Mouse (Mus musculus) layer of hippocampus, adult 9-10 months (tissue): ENCODE measurements around the gene Gon7.

ENCODE experiments used
- DNase-seq: peaks from one replicate; pipeline ENCODE4 v3.0.0; 2022; ENCODE audit warnings: low spot score

Gene Gon7

DNA sequence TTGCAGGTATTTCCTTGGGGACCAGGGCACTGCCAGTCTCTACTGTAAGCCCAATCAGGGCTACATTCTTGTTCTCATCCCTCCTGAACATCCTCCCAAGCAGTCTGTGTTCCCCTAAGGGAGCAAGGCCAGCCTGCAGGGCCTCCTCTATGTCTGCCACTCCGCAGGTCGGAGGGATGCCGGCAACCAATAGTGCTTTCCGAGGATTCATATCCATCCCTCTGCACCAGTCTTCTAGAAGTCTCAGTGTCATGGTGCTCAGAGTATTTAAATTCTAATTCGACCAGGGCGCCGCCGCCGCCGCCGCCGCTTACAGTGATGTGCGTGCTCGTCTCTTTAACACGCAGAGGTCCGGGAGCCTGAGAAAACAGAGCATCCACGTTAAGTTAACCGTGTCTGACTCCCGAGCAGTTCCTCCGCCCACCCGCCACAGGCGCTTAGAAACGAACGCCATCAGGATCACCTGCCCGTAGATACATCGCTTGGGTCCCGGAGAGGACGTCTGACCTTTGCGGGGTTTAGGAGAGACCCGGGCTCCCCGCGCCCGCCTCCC lies 14.5 kb downstream of the Gon7 start:
- DNase-seq: no peak

DNA sequence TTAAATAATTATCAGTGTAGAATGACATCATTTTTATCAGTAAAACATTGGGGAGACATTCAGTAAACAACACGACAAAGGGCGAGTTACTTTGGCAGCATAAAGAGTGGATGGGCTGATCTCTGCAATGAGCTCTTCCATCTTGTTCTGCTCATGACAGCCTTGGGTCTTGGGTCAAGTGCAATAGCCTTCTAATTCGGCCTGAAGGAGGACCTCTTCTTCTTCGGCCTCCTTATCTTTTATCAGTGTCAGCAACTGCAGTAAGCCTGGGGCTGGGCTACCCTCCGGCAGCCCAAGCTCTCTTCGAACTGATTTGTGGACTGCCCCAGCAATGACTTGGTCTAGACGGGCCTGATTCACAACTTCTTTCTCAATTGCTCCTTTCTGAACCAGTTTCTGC lies 15.5 kb downstream of the Gon7 start:
- DNase-seq: no peak

DNA sequence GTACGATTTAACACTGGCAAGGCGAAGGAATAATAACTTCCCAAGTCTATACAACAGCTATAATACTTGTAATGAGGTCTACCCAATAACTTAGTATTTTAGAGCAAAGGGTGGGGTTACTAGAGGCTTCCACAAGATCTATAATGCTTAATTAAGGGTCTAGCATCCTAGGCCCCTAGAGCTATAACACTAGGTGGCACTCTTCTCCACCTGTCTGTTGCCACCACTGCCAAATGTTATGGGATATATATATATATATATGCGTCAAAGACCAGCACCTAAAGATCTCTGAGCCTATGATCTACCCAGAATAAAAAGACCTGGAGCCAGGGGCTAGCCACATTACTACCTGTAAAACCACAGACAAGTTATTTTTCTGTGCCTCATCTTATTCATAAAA lies 17.3 kb downstream of the Gon7 start:
- no peak for DNase-seq

DNA sequence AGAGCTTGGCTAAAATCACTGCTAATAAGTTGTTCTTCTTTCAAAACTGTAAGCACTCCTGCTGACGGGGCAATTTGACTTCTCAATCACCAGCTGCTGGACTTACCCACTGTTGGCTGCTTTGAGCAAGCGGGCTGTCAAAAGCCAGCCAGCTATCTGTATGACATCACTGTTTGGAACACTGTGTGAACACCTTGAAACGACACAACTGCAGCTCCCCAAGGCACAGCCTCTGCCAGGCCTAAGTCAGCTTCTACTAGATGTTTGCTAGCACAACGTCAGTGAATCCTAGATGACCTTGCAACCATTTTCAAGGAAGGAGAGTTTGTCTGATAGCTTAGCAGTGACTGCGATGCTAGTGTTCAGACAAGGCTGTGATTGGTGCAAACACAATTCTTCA lies 18.5 kb downstream of the Gon7 start:
- no peak for DNase-seq

DNA sequence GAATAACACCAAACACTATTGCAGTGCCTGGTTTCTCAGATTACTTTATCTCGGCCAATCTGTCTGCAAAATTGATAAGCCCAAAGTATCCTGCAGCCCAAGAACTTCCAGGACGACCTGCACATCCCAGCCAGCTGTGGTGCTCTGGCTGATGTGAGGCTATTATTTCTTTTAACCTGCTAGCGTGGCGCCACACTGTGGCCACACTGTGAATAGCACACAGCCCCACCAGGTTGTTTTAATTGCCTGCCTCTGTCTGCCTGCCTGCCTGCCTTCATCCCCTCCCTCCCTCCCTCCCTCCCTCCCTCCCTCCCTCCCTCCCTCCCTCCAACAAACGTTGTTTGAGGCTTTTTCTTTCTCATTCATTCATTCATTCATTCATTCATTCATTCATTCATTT lies 24.2 kb downstream of the Gon7 start:
- no peak for DNase-seq

DNA sequence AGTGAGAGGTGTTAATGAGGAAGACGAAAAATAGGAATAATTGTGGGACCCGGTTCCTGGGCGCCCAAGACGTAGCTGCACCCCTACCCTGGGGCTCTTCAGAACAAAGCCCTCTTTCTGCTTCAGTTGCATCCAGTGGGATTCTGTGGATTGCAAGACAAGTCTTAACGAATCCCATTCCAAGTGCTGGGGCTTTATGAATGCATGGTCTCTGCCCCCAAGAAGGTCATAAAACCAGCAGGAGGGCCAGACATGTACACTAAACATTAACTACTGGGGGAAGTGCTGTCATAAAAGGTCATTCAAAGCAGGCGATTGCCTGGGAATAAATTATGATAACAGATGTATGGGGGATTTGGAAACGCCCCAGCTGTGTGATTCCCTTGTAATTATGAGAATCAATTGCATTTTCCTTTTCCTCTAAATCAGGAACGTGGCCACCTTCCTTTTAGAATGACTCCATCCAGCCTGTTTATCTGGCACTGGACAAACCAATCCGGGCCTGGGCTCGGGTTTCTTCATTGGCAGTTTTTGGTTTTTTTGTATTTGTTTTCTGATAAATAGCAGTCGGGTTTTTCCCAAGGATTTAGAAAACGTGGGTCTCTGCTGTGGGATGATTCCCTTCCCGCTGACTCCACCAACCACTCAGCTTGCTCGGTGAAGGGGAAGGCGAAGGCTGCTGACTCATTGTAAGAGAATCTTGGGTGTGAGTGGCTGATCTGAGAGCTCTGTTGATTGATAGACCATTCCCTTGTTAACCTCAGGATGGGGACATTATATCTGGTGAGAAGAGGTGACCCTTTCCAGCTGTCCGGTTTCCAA lies 26.6 kb downstream of the Gon7 start:
- DNase-seq: no peak

DNA sequence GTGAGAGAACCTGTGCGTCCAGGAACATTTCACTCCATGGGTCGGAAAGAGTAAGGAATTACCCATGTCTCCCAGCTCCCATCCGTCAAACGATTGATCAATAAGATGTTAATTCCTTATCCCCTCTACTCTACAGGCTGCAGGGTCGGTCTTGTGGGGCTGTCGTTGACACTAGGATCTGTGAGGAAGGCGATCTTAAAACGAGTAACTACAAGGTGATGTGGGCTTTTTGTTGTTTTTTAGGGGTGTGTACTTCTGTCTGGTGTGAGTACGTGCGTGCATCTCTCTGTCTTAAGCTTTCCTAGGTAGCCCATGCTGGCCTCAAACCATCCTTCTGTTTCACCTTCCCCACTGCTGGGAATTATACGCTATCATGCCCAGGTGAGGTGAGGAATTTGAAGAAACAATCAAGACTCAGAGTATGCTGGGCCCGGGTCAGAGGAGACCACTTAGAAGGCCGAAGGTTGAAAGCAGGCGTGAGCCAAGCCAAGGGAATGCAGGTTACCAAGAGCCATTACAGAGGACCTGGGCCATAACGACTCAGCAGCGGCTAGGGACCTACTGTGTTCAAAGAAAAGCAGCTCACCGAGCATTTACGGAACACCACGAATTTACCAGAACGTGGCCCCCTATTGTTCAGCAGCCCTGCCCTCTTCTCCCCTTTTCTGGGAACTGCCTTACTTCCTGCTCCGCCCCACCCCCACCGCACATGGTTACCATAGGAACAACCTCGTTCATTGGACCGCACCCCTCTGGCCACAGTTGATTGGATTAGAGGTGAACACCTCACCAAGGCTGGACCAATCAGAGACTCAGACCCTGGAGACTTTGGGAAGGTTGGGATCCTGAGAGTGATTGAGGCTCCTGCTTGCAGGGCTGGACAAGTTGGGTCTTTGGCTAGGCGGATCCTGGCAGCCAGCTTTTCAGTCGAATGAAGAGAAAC lies 27.5 kb downstream of the Gon7 start:
- no peak for DNase-seq

DNA sequence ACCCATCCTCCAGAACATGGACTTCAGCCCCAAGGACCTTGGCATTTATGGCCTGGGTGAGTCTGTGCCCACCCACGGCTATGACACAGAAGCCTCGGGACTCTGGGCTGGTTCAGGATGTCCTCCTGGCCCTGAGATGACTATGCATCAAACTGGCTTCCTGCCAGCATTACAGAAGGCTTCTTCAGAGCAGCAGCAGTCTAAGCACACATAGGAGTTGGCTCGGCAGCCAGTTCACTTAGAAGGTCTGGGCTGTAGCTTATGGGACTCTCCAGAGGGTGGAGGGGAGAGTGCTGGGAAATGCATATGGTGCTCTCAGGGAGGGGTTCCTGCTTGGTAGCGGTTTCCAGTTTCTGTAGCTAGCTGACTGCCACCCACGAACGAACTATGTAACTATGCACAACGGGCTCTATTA lies 31.8 kb downstream of the Gon7 start:
- no peak for DNase-seq

DNA sequence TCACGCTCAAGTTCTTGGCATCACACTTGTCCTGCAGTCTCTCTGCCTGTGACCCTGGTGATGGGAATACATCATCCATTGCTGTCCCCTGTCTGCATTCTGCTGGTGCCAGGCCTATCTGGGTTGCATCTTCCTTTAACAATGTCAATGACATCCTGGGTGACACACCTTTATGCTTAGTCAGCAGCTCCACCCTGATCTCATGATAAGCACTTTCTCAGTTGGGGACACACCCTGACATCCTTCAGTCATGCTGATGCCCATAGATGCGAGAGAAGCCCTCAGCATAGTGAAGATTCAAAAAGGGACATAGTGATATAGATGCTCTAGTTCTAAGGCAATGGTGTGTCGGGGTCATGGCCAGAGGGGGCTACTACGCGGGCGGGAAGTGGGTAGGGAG lies 32.5 kb downstream of the Gon7 start:
- DNase-seq: no peak

DNA sequence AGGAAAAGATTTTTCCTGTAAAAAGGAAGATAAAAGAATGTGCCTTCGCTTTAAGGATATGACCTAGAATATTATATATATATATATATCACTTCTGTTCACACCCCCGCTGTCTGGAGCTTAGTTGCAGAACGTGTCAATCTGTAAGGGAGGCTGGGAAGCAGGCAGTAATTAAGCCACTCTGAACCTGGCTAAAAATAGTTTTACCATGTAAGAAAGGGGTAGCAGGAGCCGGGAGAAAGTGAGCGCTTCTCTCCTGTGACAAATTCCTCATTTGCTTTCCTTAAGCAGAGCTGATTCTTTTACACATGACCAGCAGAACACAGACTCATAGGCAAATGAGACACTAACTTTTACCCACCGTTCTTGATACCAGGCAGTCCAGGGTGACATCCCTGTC lies 33.7 kb downstream of the Gon7 start:
- DNase-seq: no peak

DNA sequence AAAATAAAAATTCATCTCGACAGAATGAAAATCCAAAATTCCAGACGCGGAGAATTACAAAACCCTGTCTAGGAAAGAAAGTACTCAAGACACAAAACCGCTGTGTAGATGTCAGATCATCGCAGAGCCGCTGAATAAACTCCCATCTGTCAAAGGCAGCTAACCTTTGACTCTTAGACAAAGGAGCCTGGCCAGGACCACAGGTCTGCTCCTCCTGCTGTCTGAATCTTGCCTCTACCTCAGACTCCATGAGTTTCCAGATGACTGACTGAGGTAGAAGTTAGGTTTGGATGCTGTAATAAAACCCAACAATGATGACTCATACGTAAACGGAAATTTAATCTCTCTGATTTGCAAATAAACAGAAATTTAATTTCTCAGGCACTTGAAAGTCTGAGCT lies 34.6 kb downstream of the Gon7 start:
- no peak for DNase-seq

DNA sequence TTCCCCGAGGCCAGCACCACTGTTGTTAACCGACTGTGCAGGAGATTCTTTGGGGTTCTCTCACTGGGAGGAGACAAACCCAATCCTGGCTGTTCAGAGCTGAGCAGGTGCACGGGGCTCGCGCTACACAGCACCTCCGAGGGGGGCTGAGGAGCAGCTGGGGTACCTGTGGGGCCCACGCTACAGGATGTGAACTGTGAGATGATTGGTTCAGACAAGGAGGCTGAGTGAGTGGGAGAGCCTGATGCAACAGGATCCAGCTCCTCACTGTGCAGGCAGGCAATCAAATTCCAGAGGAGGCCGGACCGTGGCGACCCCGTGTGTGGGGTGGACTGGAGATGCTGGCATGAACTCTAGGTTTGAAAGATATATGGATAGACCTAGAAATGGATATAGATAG lies 35.2 kb downstream of the Gon7 start:
- DNase-seq: no peak

DNA sequence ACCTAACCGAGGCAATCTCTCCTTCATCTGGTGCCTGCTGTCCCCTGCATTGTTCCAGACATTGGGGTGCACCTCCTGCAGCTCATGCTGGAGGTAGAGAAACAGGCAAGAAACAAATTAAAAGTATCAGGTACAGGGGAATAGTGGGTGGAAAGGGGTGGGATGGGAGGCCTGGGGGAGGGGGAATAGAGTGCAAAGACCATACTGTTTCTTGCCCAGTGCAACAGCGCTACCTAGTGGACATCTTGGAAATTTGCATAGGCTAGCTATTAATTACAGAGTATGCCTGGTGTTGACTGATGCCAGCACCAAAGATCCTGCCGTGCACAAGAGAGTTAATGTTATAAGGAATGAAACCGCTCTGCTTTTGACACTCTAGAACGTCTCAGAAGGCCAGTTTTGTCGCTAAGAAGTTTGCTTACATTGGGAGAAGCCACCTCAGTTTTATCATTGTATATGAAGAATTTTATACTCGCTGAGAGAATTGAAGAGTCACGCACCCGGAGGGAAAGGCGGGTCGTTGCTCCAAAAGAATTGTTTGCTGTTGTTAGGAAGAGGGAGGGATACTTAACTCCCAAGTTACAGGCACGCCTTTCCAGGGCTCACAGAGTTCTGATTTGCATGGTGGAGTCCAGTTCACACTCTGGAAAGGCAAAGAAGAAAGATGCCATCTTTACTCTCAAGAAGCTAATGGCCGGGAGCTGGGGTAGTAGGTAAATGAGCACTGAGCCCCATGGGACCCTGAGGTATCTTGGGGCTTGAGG lies 37.9 kb downstream of the Gon7 start:
- DNase-seq: no peak

DNA sequence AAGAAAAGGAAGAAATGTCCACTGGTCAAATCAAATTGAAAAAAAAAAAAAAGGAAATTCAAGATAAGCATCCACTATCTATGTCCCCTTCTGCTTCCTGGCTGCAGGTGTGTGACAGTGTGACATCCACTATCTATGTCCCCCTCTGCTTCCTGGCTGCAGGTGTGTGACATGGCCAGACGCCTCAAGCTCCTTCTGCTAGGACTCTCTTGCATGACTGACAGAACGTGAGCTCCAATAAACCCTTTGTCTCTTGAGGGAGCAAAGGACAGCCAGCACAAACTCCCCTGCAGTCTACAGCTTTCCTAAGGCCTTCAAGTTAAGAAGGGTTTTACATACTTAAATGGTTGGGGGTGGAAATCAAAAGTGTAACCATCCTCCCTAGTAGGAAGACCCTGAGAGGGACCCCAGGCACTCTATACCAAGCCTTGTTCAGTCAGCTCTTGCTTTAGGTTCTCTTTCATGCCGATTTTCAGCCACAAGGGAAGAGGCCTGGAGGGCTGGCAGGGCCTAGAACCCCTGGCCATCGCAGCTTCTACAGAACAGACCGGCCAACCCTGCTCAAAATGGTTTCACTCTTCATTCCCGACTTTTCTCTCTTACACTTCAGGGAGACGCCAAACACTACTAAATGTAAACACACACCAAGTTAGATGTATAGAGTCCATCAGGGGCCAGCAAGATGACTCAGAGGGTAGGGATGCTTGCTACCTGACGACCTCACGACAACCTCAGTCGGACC lies 42.8 kb downstream of the Gon7 start:
- no peak for DNase-seq

DNA sequence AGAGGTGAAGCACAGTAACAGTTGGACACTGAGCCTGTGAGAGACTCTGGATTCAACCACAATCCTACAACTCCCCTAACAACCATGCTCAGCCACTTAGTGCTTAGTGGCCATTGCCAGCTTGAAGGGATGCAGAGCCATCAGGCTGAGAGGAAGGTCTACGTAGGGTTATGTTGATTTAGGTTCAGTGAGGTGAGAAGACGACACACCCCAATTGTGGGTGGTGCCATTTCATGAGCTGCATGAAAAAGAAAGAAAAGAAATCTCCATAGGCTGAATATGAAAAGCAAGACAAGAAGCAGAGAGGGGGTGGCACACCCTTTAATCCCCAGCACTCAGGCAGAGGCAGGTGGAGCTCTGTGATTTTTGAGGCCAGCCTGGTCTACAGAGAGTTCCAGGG lies 43.5 kb downstream of the Gon7 start:
- DNase-seq: no peak

DNA sequence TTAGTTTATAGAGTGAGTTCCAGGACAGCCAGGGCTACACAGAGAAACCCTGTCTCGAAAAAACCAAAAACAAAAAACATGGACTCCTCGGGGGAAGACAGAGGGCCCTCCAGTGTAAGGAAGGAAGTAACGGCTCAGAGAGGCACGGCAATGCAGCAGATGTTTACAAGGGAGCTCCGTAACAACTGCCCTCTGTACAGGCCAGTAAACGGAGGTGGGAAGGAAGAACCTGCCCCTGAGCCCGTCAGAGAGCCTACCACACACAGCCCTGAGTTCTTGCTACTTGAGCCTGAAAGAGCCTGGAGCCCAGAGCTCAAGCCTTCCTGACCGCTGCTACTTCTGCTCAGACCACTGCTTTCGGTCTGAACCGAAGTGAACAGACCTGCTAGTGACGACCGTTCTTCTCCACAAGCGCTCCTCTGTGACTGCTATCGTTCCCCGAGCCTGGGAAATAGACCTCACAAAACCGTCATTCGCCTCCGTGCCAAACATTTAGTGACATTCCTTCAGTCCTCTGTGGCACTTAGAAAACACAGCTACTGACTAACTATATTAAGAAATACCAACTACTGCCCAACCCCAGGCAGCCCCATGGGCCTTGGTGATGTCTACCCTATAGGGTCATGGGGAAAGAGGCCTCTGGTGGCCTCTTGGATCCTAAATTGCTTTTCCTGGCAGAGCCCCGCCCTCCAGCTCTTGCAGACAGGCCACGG lies 44.3 kb downstream of the Gon7 start:
- DNase-seq: no peak

DNA sequence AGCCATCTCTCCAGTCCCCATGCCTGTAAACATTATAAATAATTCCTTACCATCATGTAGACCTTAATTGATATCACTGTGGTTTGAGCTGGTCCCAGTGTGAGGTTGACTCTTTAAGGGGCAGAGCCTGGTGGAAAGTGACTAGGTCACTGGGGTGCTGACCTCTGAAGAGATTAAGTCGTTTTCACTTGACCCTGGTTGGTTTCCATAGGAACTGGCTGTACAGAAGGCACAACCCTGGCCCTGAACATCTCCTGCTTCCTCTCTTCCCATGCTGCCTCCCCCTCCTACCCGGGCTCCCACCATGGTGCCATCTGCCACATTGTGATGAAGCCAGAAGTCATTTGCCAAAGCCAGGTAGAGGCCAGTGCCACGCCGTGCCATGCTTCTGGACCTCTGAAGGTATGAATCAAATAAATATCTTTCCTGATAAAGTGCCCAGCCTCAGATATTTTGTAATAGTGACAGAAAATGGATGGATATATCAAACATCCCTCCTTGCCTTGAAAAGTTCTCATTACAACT lies 46.7 kb downstream of the Gon7 start:
- DNase-seq: no peak

DNA sequence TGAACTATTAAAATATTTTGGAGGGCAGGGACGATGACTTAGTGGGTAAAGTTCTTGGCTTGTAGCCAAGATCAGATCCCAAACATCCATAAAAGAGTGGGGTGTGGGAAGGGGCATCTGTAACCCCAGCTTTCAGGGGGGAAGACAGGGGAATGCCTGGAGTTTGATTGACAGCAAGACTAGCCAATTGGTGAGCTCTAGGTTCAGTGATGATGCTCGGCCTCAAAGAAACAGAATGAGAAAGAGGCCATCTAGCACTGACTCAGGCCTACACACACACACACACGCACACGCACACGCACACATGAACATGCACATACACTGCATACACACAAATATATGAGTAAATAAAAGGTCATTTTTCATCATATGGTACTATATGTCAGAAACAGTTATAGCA lies 47.7 kb downstream of the Gon7 start:
- DNase-seq: no peak

DNA sequence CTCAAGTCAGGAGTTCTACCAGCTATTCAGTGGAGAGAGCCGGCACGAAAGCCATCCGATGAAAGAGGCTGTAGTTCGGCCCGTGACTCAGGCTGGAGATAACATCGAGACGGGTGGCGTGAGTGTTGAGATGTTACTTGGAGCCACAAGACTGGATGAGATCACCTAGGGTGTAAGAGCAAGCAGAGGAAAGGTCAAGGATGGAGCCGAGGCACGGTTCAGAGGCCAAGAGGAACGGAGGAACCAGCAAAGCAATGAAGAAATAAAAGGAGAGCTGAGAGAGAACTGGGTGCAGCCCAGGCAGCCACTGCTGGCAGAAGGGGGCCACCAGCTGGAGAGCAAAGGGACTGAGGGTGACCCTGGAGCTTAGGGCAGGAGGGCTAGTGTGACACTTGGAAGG lies 49.4 kb downstream of the Gon7 start:
- no peak for DNase-seq

DNA sequence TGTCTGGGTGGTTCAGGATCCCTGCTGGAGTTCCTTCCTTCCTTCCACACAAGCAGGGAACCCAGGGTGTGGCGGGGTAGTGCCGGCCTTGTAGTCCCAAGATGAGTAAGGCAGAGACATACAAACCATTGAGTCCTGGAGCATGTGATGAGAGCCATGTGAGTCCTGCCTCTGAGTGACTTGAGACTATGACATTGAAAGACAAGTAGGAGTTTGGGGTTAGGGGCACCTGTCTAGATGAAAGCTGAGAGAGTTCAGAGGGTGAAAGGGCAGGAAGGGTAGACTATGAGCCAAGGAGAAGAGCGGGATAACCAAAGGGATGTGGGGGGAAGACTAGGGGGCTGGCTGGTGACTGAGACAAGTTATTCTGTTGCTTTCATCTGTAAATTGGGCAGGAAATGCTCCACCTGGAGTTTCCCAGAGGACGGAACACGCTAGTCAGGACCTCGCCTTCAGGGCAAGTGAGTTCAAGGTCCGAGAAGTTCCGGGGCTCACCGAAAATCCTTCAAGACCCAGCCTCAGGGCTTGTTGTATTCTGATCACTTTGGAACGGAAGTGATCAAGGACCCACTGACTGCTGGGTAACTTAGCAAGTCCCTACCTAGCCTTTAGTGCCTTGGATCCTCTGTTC lies 50.7 kb downstream of the Gon7 start:
- DNase-seq: no peak
